Mouse (Mus musculus) cerebellum, postnatal 36 days (tissue): ENCODE data around the gene Kctd10.

Source experiments
- DNase-seq, 2 experiments: peaks; one replicate each; pipeline ENCODE4 v3.0.0; 2021 to 2022; ENCODE audit warnings: mixed read lengths in 2 of 2

Kctd10 gene

GRCm38 (mm10) chr5:114343612-114344011 lies 36.7 kb downstream of the Kctd10 start:
- no peak for DNase-seq

- DNase-seq, result no peak
These were observed 37.3 kb downstream of the Kctd10 start for GRCm38 (mm10) chr5:114342996-114343395.

GRCm38 (mm10) chr5:114323791-114324507 lies 56.4 kb downstream of the Kctd10 start:
- DNase-seq, result peak in 1 of 2 experiments; percentile 29

- DNase-seq, result no peak
These were observed 57.1 kb downstream of the Kctd10 start for GRCm38 (mm10) chr5:114323105-114323790.
